Mouse (Mus musculus) urinary bladder, postnatal 36 days (tissue): ENCODE data around the gene Ankrd54.

Experiments
- DNase-seq, 2 experiments: peaks; one replicate each; pipeline ENCODE4 v3.0.0; 2022; ENCODE audit warnings: low spot score in 2 of 2, mixed read lengths in 1 of 2

The Ankrd54 gene

GRCm38 (mm10) chr15:79075658-79076365 lies 13.1 kb upstream of the Ankrd54 start:
- DNase-seq, result no peak

GRCm38 (mm10) chr15:79074913-79075532 lies 12.3 kb upstream of the Ankrd54 start, which contains the start of gene Eif3l:
Gene Eif3l, plus strand, starts transcription at chr15:79075179.
- peak; percentile 82 to 90 for DNase-seq

DNA sequence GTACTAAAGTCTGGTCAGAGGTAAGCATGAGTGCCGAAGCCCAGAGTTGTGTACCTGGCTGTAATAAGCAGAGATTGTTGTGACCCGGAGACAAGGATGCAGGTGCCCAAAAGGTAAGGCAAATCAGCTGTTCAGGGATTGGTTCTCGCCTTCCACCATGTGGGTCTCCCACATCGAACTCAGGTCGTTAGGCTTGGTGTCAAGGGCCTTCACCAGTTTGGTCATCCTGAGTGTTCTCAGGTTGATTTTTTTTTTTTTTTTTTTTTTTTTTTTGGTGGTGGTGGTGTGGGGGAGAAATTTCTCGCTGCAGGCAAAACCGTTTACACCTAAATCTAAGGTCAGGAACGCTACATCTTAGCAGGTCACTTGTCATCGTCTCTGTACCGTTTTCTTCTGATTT lies 11.8 kb upstream of the Ankrd54 start:
- no peak for DNase-seq

GRCm38 (mm10) chr15:79073752-79074151 lies 11.1 kb upstream of the Ankrd54 start:
- DNase-seq, result no peak

GRCm38 (mm10) chr15:79071117-79072039 lies 8.7 kb upstream of the Ankrd54 start:
- peak; percentile 26 to 33 for DNase-seq

DNA sequence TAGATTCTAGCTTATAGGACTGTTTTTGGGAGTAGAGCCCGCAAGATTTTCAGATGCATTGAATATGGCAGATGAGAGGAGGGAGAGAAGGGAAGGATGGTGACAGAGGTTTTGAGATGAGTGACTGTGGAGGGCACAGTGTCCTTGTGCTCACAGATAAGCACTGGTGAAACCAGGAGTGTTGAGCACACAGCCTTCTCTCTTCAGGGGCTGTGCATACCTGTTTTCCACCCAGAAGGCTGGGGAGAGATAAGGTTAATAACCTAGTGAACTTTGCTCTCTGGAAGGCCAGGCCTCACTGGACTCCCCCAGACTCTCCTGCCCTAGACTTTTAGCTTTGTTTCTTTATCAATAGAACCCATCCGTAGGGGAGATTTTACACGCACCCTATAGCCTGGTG lies 5.7 kb upstream of the Ankrd54 start:
- DNase-seq, result no peak

- DNase-seq, result no peak
Observed at GRCm38 (mm10) chr15:79067631-79068030, 4.9 kb upstream of the Ankrd54 start.

DNA sequence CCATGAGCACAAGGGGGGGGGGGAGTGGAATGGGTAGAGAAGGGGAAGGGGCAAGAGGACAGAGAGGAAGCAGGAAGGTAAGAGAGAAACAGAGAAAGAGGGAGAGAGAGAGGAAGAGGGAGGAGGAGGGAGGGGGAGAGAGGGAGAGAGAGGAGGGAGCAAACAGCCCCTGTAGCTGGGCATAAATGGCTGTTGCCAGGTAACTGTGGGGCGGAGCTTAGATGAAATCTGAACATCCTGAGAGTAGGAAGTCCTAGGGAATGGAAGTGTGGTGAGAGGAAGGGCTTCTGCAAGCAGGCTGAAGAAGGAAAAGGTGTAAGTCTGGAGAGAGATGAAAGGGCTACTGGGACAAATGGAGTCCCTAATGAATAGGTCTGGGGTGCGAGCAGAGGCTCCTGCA lies 3.6 kb upstream of the Ankrd54 start:
- no peak for DNase-seq

DNA sequence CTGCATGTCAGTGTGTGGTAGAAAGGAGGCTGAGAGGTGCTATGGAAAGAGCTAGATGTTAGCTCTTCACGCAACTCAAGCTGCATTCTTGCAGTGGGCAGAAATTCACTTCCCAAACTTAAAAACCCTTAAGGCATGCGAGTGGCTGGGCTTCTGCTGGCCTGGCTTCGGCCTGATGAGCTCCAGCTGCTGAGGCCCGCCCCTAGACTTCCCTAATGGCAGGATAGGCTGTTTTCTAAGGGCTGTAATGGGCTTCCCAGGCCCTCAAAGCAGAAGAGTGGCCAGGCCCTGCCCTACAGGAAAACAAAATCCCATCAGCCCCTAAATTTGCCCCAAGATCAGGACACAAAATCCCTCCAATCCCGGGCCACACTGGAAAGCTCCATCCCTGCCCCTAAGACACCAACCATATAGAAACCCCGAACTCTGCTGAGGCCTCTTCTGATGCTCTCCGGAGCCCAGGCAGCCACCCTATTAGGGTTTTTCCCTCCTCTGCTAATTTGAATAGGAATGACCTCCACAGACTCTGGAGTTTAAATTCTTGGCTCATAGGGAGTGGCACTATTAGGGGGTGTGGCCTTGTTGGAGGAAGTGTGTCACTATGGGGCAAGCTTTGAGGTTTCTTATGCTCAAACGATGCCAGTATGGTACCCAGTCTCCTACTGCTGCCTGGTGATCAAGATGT lies 2.5 kb upstream of the Ankrd54 start:
- DNase-seq, result no peak

- DNase-seq, result no peak
Observed at GRCm38 (mm10) chr15:79063160-79063740, 557 bp upstream of the Ankrd54 start.

- no peak for DNase-seq
Observed at GRCm38 (mm10) chr15:79060887-79061565, 1.7 kb downstream of the Ankrd54 start.

DNA sequence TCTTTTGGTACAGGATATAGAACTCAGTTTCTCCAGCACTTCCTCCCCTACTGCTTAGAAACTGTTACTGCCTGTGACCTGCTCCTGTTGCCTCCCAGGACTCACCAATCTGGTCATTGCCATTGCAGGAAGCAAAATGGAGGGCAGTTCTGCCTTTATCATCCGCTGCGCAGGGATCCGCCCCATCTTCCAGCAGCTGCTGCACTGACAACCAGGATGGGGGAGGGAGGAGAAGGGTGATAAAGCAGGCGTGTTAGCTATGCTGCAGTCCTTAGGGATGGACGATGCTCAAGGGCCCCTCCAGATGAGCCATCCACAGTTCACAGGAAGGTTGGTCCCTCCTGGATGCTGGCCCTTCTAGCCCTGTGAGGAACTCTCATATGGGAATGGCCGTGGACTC lies 4.8 kb downstream of the Ankrd54 start:
- no peak for DNase-seq

GRCm38 (mm10) chr15:79056601-79057000 lies 6.1 kb downstream of the Ankrd54 start:
- no peak for DNase-seq

GRCm38 (mm10) chr15:79052366-79052765 lies 10.3 kb downstream of the Ankrd54 start:
- DNase-seq, result no peak

GRCm38 (mm10) chr15:79051461-79052360 lies 11.0 kb downstream of the Ankrd54 start:
- peak in 1 of 2 experiments; percentile 28 for DNase-seq

GRCm38 (mm10) chr15:79050964-79051363 lies 11.7 kb downstream of the Ankrd54 start:
- DNase-seq, result no peak

GRCm38 (mm10) chr15:79050160-79050845 lies 12.4 kb downstream of the Ankrd54 start:
- no peak for DNase-seq

GRCm38 (mm10) chr15:79048186-79048585 lies 14.5 kb downstream of the Ankrd54 start:
- DNase-seq, result no peak

DNA sequence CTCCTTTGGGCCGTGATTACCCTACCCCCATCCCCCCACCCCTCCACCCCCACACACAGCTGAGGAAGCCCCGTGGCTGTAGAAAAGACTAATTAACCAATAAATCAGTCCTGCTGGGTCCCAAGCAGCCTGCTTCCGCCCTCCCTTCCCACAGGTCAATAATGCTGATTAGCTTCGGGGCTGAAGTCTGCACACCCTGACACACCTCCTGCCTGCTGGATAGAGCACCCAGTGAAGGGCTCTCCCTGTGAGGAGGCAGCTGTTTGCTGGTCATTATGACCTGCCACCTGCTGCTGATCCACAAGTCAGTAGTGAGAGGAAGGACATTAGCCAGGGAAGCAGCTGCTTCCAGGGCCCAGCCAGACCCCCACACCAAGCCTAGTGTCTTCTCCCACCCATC lies 17.9 kb downstream of the Ankrd54 start:
- no peak for DNase-seq
